Mouse (Mus musculus) thymus, adult 2 months (tissue): ENCODE results near the gene Cecr2. TPM values are rescaled to one million over a fixed set of nuclear protein-coding genes. Genes with fewer than 3 reads are reported as not detected.
A peak's percentile ranks its signal among the peaks of the same experiment; 100 is the strongest.

Source experiments
- DNase-seq: peaks from one replicate; pipeline ENCODE4 v3.0.0; 2021
- H3K27ac ChIP-seq: fragments of 200-500 bp; 2 replicates; pipeline ENCODE4 v1.5.1; 2012; ENCODE audit warnings: low read length, control low read depth; ENCODE audit not compliant: control insufficient read depth, insufficient read depth
- H3K27me3 ChIP-seq: fragments of 200-500 bp; 2 replicates; pipeline ENCODE4 v1.6.1; 2012; ENCODE audit warnings: mild to moderate bottlenecking, low read length, moderate library complexity, mixed read lengths; ENCODE audit not compliant: control insufficient read depth, insufficient read depth
- H3K36me3 ChIP-seq: fragments of 200-500 bp; 2 replicates; pipeline ENCODE4 v1.6.1; 2012; ENCODE audit warnings: mild to moderate bottlenecking, low read length, moderate library complexity; ENCODE audit not compliant: control insufficient read depth, insufficient read depth
- H3K4me1 ChIP-seq: fragments of 200-500 bp; replicated peaks from 2 replicates; pipeline ENCODE4 v1.6.1; 2012; ENCODE audit warnings: low read length; ENCODE audit not compliant: control insufficient read depth, insufficient read depth
- H3K4me3 ChIP-seq: fragments of 200-500 bp; 2 replicates; pipeline ENCODE4 v1.5.1; 2012; ENCODE audit warnings: mild to moderate bottlenecking, low read length, control low read depth, moderate library complexity; ENCODE audit not compliant: control insufficient read depth, insufficient read depth
- CTCF ChIP-seq: fragments of 200-500 bp; IDR thresholded peaks from 2 replicates; pipeline ENCODE4 v1.5.1; 2012; ENCODE audit warnings: mild to moderate bottlenecking, control low read depth, low read length, moderate library complexity, borderline replicate concordance; ENCODE audit not compliant: control insufficient read depth, poor library complexity, insufficient read depth; ENCODE audit errors: extremely low read depth
- POLR2A ChIP-seq: fragments of 200-500 bp; IDR thresholded peaks from 2 replicates; pipeline ENCODE4 v1.6.1; 2012; ENCODE audit warnings: mild to moderate bottlenecking, low read length, control low read depth, moderate library complexity; ENCODE audit not compliant: control insufficient read depth, poor library complexity, insufficient read depth; ENCODE audit errors: extremely low read depth
- WGBS: fragments of 180-500 bp; shearing (Covaris S2); methylation state at CpG from one replicate; pipeline ENCODE4 v1.1.7; 2018; 5-methylcytosine and 5-hydroxymethylcytosine counted together
- polyA plus RNA-seq: library from polyadenylated mRNA; depleted of rRNA; stranded (reverse); fragments of >200 nt; gene quantifications from 2 replicates; pipeline ENCODE4 v1.2.3, GENCODE M21; 2012

The Cecr2 gene
- polyA plus RNA-seq, 1 experiment: 2.1 TPM

GRCm38 (mm10) chr6:120761151-120761550, 95.0 kb downstream of the Cecr2 start:
- H3K27ac ChIP-seq: peak overlapping the region; percentile 59
- peak; percentile 67 for DNase-seq
- H3K27me3 ChIP-seq: no peaks in the 10 kb centered on the region
- no peak for TF ChIP-seq CTCF
- TF ChIP-seq POLR2A: no peak
- H3K36me3 ChIP-seq: no peaks in the 10 kb centered on the region
- 7% methylated on average over 2 of the region's 2 CpGs for WGBS
- H3K4me1 ChIP-seq: peaks cover 32% of the 10 kb centered on the region
- no peak overlapping the region for H3K4me3 ChIP-seq

GRCm38 (mm10) chr6:120769972-120770371, 103.8 kb downstream of the Cecr2 start:
- Histone ChIP-seq H3K27ac (no peak overlapping the region), H3K4me3 (no peak overlapping the region), H3K36me3 (no peaks in the 10 kb centered on the region), H3K4me1 (0 out of 2 replicates have a peak, but pooled peaks cover 2% of the 10 kb centered on the region), H3K27me3 (no peaks in the 10 kb centered on the region)
- WGBS: 95% methylated on average over 1 of the region's 1 CpGs
- TF ChIP-seq POLR2A (no peak), CTCF (no peak)
- no peak for DNase-seq

GRCm38 (mm10) chr6:120771366-120771765, 105.2 kb downstream of the Cecr2 start:
- Histone ChIP-seq H3K4me3 (no peak overlapping the region), H3K27ac (no peak overlapping the region), H3K27me3 (no peaks in the 10 kb centered on the region), H3K36me3 (no peaks in the 10 kb centered on the region), H3K4me1 (no peaks in the 10 kb centered on the region)
- WGBS: 63% methylated on average over 1 of the region's 1 CpGs
- DNase-seq: no peak
- TF ChIP-seq POLR2A: no peak
- no peak for TF ChIP-seq CTCF

- H3K4me1 ChIP-seq: no peaks in the 10 kb centered on the region
- no peaks in the 10 kb centered on the region for H3K27me3 ChIP-seq
- no peak overlapping the region for H3K27ac ChIP-seq
- TF ChIP-seq CTCF (no peak), POLR2A (no peak)
- H3K36me3 ChIP-seq: no peaks in the 10 kb centered on the region
- no peak for DNase-seq
- no peak overlapping the region for H3K4me3 ChIP-seq
Measured at GRCm38 (mm10) chr6:120772025-120772424, 105.9 kb downstream of the Cecr2 start.

- 63% methylated on average over 5 of the region's 5 CpGs for WGBS
- no peak within 1 kb of the TSS for H3K4me3 ChIP-seq
- TF ChIP-seq POLR2A: no peak
- TF ChIP-seq CTCF: no peak
- no peak for DNase-seq
- H3K4me1 ChIP-seq: no peaks in the 10 kb centered on the region
- H3K27me3 ChIP-seq: no peaks in the 10 kb centered on the region
- H3K27ac ChIP-seq: no peak within 1 kb of the TSS
- H3K36me3 ChIP-seq: no peaks in the 10 kb centered on the region
Measured at GRCm38 (mm10) chr6:120773149-120773628, 107.0 kb downstream of the Cecr2 start, which contains the start of gene Slc25a18. Slc25a18 (plus strand) TSS chr6:120773578.

- H3K4me3 ChIP-seq: no peak overlapping the region
- H3K27me3 ChIP-seq: no peaks in the 10 kb centered on the region
- no peaks in the 10 kb centered on the region for H3K4me1 ChIP-seq
- H3K36me3 ChIP-seq: no peaks in the 10 kb centered on the region
- 94% methylated on average over 6 of the region's 6 CpGs for whole genome bisulfite sequencing
- TF ChIP-seq CTCF (no peak), POLR2A (no peak)
- H3K27ac ChIP-seq: no peak overlapping the region
- no peak for DNase-seq
Measured at GRCm38 (mm10) chr6:120773763-120774162, 107.6 kb downstream of the Cecr2 start.

GRCm38 (mm10) chr6:120776286-120776685, 110.1 kb downstream of the Cecr2 start:
- Histone ChIP-seq H3K36me3 (no peaks in the 10 kb centered on the region), H3K27ac (no peak overlapping the region), H3K27me3 (no peaks in the 10 kb centered on the region), H3K4me1 (no peaks in the 10 kb centered on the region), H3K4me3 (no peak overlapping the region)
- no peak for TF ChIP-seq POLR2A
- no peak for TF ChIP-seq CTCF
- DNase-seq: no peak
- 96% methylated on average over 3 of the region's 3 CpGs for WGBS
